Mouse (Mus musculus): ENCODE measurements around the gene Nfat5. TPM values are rescaled to one million over a fixed set of nuclear protein-coding genes. Genes with fewer than 3 reads are reported as not detected.

Nfat5 gene
- total RNA-seq, 4 experiments from 2014 or later: 46.1 to 69.6 (median 60.0) TPM

- DNase-seq (ENCODE audit: low spot score in 2 of 2): no peak
These were observed 947 bp upstream of the Nfat5 start for GRCm38 (mm10) chr8:107292119-107292927.

- peak; percentile 13 to 46 for DNase-seq (ENCODE audit: low spot score in 2 of 2)
These were observed 665 bp downstream of the Nfat5 start for GRCm38 (mm10) chr8:107293641-107294628.

GRCm38 (mm10) chr8:107295450-107295849 lies 2.2 kb downstream of the Nfat5 start:
- no peak for DNase-seq (ENCODE audit: low spot score in 2 of 2)

GRCm38 (mm10) chr8:107311876-107312275 lies 18.6 kb downstream of the Nfat5 start:
- DNase-seq (ENCODE audit: low spot score in 2 of 2): no peak

GRCm38 (mm10) chr8:107324142-107324541 lies 30.9 kb downstream of the Nfat5 start:
- peak; percentile 33 to 42 for DNase-seq (ENCODE audit: low spot score in 2 of 2)

- no peak for DNase-seq (ENCODE audit: low spot score in 2 of 2)
These were observed 36.3 kb downstream of the Nfat5 start for GRCm38 (mm10) chr8:107329595-107329994.

- DNase-seq (ENCODE audit: low spot score in 2 of 2): no peak
These were observed 43.2 kb downstream of the Nfat5 start for GRCm38 (mm10) chr8:107336480-107336879.

GRCm38 (mm10) chr8:107370311-107370710 lies 77.0 kb downstream of the Nfat5 start:
- DNase-seq (ENCODE audit: low spot score in 2 of 2): no peak

GRCm38 (mm10) chr8:107377346-107377745 lies 84.1 kb downstream of the Nfat5 start:
- no peak for DNase-seq (ENCODE audit: low spot score in 2 of 2)

- no peak for DNase-seq (ENCODE audit: low spot score in 2 of 2)
These were observed 87.5 kb downstream of the Nfat5 start for GRCm38 (mm10) chr8:107380734-107381133.

- no peak for DNase-seq (ENCODE audit: low spot score in 2 of 2)
These were observed 88.4 kb downstream of the Nfat5 start for GRCm38 (mm10) chr8:107381666-107382065.

- no peak for DNase-seq (ENCODE audit: low spot score in 2 of 2)
These were observed 89.6 kb downstream of the Nfat5 start for GRCm38 (mm10) chr8:107382898-107383297.

GRCm38 (mm10) chr8:107384651-107385050 lies 91.4 kb downstream of the Nfat5 start:
- DNase-seq (ENCODE audit: low spot score in 2 of 2): no peak

- no peak for DNase-seq (ENCODE audit: low spot score in 2 of 2)
These were observed 91.8 kb downstream of the Nfat5 start for GRCm38 (mm10) chr8:107385063-107385462.

- DNase-seq (ENCODE audit: low spot score in 2 of 2): no peak
These were observed 92.9 kb downstream of the Nfat5 start for GRCm38 (mm10) chr8:107386171-107386570.

GRCm38 (mm10) chr8:107386642-107387041 lies 93.4 kb downstream of the Nfat5 start:
- DNase-seq (ENCODE audit: low spot score in 2 of 2): no peak

- no peak for DNase-seq (ENCODE audit: low spot score in 2 of 2)
These were observed 94.6 kb downstream of the Nfat5 start for GRCm38 (mm10) chr8:107387861-107388260.

GRCm38 (mm10) chr8:107389557-107389956 lies 96.3 kb downstream of the Nfat5 start:
- DNase-seq (ENCODE audit: low spot score in 2 of 2): no peak

- no peak for DNase-seq (ENCODE audit: low spot score in 2 of 2)
These were observed 97.3 kb downstream of the Nfat5 start for GRCm38 (mm10) chr8:107390476-107391135.

GRCm38 (mm10) chr8:107391136-107391516 lies 97.9 kb downstream of the Nfat5 start:
- DNase-seq (ENCODE audit: low spot score in 2 of 2): no peak

GRCm38 (mm10) chr8:107395397-107395796 lies 102.1 kb downstream of the Nfat5 start:
- DNase-seq (ENCODE audit: low spot score in 2 of 2): no peak
